Mouse (Mus musculus) E14TG2a.4 (cell line): Measurements from ENCODE around the gene Apopt1.

Source experiments
- CTCF ChIP-seq: conservative IDR thresholded peaks from 2 replicates; pipeline ENCODE4 v1.5.1; 2014; ENCODE audit warnings: low read length
- NANOG ChIP-seq: IDR thresholded peaks from 2 replicates; pipeline ENCODE4 v1.6.1; 2014; ENCODE audit warnings: borderline replicate concordance, low read length, mixed read lengths
- POU5F1 ChIP-seq: IDR thresholded peaks from 2 replicates; pipeline ENCODE4 v1.6.1; 2014; ENCODE audit warnings: low read length, borderline replicate concordance

DNA sequence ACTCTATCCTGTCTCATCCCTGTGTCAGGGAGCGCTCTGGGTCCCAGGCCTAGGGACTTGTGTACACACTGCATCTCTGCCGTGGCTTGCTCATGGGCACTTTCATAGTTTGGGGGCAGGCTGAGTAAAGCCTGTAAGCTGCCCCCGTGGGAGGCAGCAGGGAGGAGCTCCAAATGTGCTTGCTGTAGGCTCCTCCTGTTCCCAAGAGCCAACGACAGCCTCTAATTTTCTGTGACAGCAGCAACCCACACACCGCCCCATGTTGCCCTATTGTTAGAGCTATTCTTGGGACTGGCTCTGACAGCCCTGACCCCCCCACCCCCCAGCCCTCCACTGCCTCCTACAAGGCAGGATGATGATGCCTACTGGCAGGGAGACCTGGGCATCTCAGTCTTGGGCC, 31.1 kb upstream of the Apopt1 start:
- TF ChIP-seq CTCF (no peak), NANOG (no peak), POU5F1 (no peak)
